Mouse (Mus musculus): ENCODE data around the gene Inpp5k. TPM values are rescaled to one million over a fixed set of nuclear protein-coding genes. Genes with fewer than 3 reads are reported as not detected.

The Inpp5k gene
- total and polyA plus RNA-seq, 3 experiments = 31.2 to 41.9 (median 35.6) TPM

GRCm38 (mm10) chr11:75605318-75605717 is 25.5 kb upstream of the Inpp5k start:
- H3K79me2 ChIP-seq (replicated peaks; ENCODE audit: control insufficient read depth, extremely low read depth, insufficient read depth, poor library complexity, severe bottlenecking) = no peaks in the 10 kb centered on the region
- H3K4me1 ChIP-seq (ENCODE audit: control insufficient read depth in 1 of 2, insufficient read depth in 2 of 2) = peaks cover 0 to 16% of the 10 kb centered on the region in 2 experiments; a peak in 2 of 4 replicates
- H3K9ac ChIP-seq (ENCODE audit: insufficient read depth, low read depth) = no peak overlapping the region
- dilution Hi-C loops (cut with MboI; ENCODE audit: extremely low pct_ligation_motif_present, extremely low pct_unique_long_range_greater_than_20kb, low sequenced_read_pairs) = no loop called here
- H3K27me3 ChIP-seq (replicated peaks) = no peaks in the 10 kb centered on the region
- in situ Hi-C loops (cut with MboI; ENCODE audit: low pct_ligation_motif_present, low pct_unique_long_range_greater_than_20kb, low sequenced_read_pairs) = no loop called here
- H3K4me2 ChIP-seq (ENCODE audit: insufficient read depth, low read depth, poor library complexity, severe bottlenecking) = no peak overlapping the region
- TF ChIP-seq SMC3 (IDR thresholded peaks at IDR 0.05; ENCODE audit: low read depth, low read length) (no peak), USF2 (conservative IDR thresholded peaks at IDR 0.05; ENCODE audit: low read depth, low read length) (no peak), MAZ (IDR thresholded peaks at IDR 0.05; ENCODE audit: low read depth, low read length) (no peak), ELF1 (IDR thresholded peaks at IDR 0.05; ENCODE audit: low read depth, low read length) (no peak), MYC (IDR thresholded peaks at IDR 0.05; ENCODE audit: low read depth, low read length) (no peak), JUN (IDR thresholded peaks at IDR 0.05; ENCODE audit: insufficient read depth, low read depth, low read length) (no peak), MAX (IDR thresholded peaks at IDR 0.05; ENCODE audit: low read length) (no peak)
- no peak overlapping the region for H3K4me3 ChIP-seq (replicated peaks in 1 of 3; ENCODE audit: low read depth in 2 of 3, low read length in 2 of 3, poor library complexity in 1 of 3)
- DNase-seq (ENCODE audit: extremely low read depth) = no peak
- H3K9me3 ChIP-seq (replicated peaks; ENCODE audit: low read length) = no peaks in the 10 kb centered on the region
- peaks cover 75 to 96% of the 10 kb centered on the region in 2 experiments for H3K36me3 ChIP-seq (replicated peaks in 1 of 2; ENCODE audit: control insufficient read depth in 1 of 2, insufficient read depth in 1 of 2, low read length in 1 of 2)
- no peak overlapping the region for H3K27ac ChIP-seq (ENCODE audit: insufficient read depth, low read depth)

- Histone ChIP-seq H3K27ac (ENCODE audit: insufficient read depth, low read depth) (no peak overlapping the region), H3K4me2 (ENCODE audit: insufficient read depth, low read depth, poor library complexity, severe bottlenecking) (no peak overlapping the region), H3K9ac (ENCODE audit: insufficient read depth, low read depth) (no peak overlapping the region), H3K79me2 (replicated peaks; ENCODE audit: control insufficient read depth, extremely low read depth, insufficient read depth, poor library complexity, severe bottlenecking) (no peaks in the 10 kb centered on the region), H3K27me3 (replicated peaks) (no peaks in the 10 kb centered on the region), H3K9me3 (replicated peaks; ENCODE audit: low read length) (no peaks in the 10 kb centered on the region), H3K4me1 (ENCODE audit: control insufficient read depth in 1 of 2, insufficient read depth in 2 of 2) (peaks cover 0 to 16% of the 10 kb centered on the region in 2 experiments; a peak in 2 of 4 replicates), H3K36me3 (replicated peaks in 1 of 2; ENCODE audit: control insufficient read depth in 1 of 2, insufficient read depth in 1 of 2, low read length in 1 of 2) (peaks cover 68 to 94% of the 10 kb centered on the region in 2 experiments), H3K4me3 (replicated peaks in 1 of 3; ENCODE audit: low read depth in 2 of 3, low read length in 2 of 3, poor library complexity in 1 of 3) (no peak overlapping the region)
- in situ Hi-C loops (cut with MboI; ENCODE audit: low pct_ligation_motif_present, low pct_unique_long_range_greater_than_20kb, low sequenced_read_pairs) = no loop called here
- dilution Hi-C loops (cut with MboI; ENCODE audit: extremely low pct_ligation_motif_present, extremely low pct_unique_long_range_greater_than_20kb, low sequenced_read_pairs) = no loop called here
- no peak for DNase-seq (ENCODE audit: extremely low read depth)
- TF ChIP-seq SIN3A (IDR thresholded peaks at IDR 0.05; ENCODE audit: low read length) = no peak
- no peak for TF ChIP-seq ZMIZ1 (IDR thresholded peaks at IDR 0.05; ENCODE audit: low read depth, low read length)
Measured at GRCm38 (mm10) chr11:75608776-75609175, 22.0 kb upstream of the Inpp5k start.

- TF ChIP-seq ETS1 (conservative IDR thresholded peaks at IDR 0.05; ENCODE audit: low read depth, low read length) (no peak), E2F4 (IDR thresholded peaks at IDR 0.05; ENCODE audit: insufficient replicate concordance, low read depth, low read length) (no peak), RAD21 (IDR thresholded peaks at IDR 0.05; ENCODE audit: low read depth, low read length) (no peak), ZNF384 (IDR thresholded peaks at IDR 0.05; ENCODE audit: low read depth, low read length) (no peak), RCOR1 (conservative IDR thresholded peaks at IDR 0.05; ENCODE audit: low read depth, low read length) (no peak), HCFC1 (IDR thresholded peaks at IDR 0.05; ENCODE audit: low read depth, low read length) (no peak), MEF2A (IDR thresholded peaks at IDR 0.05; ENCODE audit: borderline replicate concordance, low read depth, low read length) (no peak), CTCF (conservative IDR thresholded peaks at IDR 0.05 in 1 of 2, IDR thresholded peaks at IDR 0.05 in 1 of 2; ENCODE audit: low read depth in 2 of 2, low read length in 2 of 2) (no peak)
- Histone ChIP-seq H3K9me3 (replicated peaks; ENCODE audit: low read length) (no peaks in the 10 kb centered on the region), H3K27me3 (replicated peaks) (no peaks in the 10 kb centered on the region)
Measured at GRCm38 (mm10) chr11:75610021-75610420, 20.8 kb upstream of the Inpp5k start.

More at GRCm38 (mm10) chr11:75610021-75610420, 20.8 kb upstream of the Inpp5k start:
- Histone ChIP-seq H3K4me2 (ENCODE audit: insufficient read depth, low read depth, poor library complexity, severe bottlenecking) (no peak overlapping the region), H3K4me3 (replicated peaks in 1 of 3; ENCODE audit: low read depth in 2 of 3, low read length in 2 of 3, poor library complexity in 1 of 3) (no peak overlapping the region), H3K36me3 (replicated peaks in 1 of 2; ENCODE audit: control insufficient read depth in 1 of 2, insufficient read depth in 1 of 2, low read length in 1 of 2) (peaks cover 60 to 91% of the 10 kb centered on the region in 2 experiments), H3K27ac (ENCODE audit: insufficient read depth, low read depth) (no peak overlapping the region), H3K79me2 (replicated peaks; ENCODE audit: control insufficient read depth, extremely low read depth, insufficient read depth, poor library complexity, severe bottlenecking) (no peaks in the 10 kb centered on the region), H3K9ac (ENCODE audit: insufficient read depth, low read depth) (no peak overlapping the region), H3K4me1 (ENCODE audit: control insufficient read depth in 1 of 2, insufficient read depth in 2 of 2) (peaks cover 0 to 12% of the 10 kb centered on the region in 2 experiments; a peak in 2 of 4 replicates)
- DNase-seq (ENCODE audit: extremely low read depth) = no peak
- dilution Hi-C loops (cut with MboI; ENCODE audit: extremely low pct_ligation_motif_present, extremely low pct_unique_long_range_greater_than_20kb, low sequenced_read_pairs) = no loop called here
- in situ Hi-C loops (cut with MboI; ENCODE audit: low pct_ligation_motif_present, low pct_unique_long_range_greater_than_20kb, low sequenced_read_pairs) = no loop called here

All from CH12.LX (cell line).